Mouse (Mus musculus): ENCODE measurements at regions not wholly inside any gene's neighbourhood (a gene's known extent, or its start where the extent isn't known, plus 50 kb on each side); places are given as distances from the start of the nearest gene placed in this dataset.

- H3K4me3 ChIP-seq (ENCODE audit: low read depth, low read length): no peak overlapping the region
- WGBS: 60% methylated on average over 1 of the region's 1 CpGs
- H3K9ac ChIP-seq: no peak overlapping the region
- H3K9me3 ChIP-seq (ENCODE audit: low read length): no peaks in the 10 kb centered on the region
- DNase-seq: no peak
- no peak overlapping the region for H3K4me2 ChIP-seq (ENCODE audit: low read depth)
- no peak for ATAC-seq
- no peak for TF ChIP-seq CTCF (IDR thresholded peaks at IDR 0.05; ENCODE audit: low read depth)
- H3K4me1 ChIP-seq (ENCODE audit: insufficient read depth): no peaks in the 10 kb centered on the region
- no peak overlapping the region for H3K27ac ChIP-seq (ENCODE audit: low read depth, low read length)
- H3K36me3 ChIP-seq (ENCODE audit: insufficient read depth): no peaks in the 10 kb centered on the region
- no peaks in the 10 kb centered on the region for H3K27me3 ChIP-seq (ENCODE audit: insufficient read depth, low read length)
These were observed 957.4 kb downstream of the Abca13 start for GRCm38 (mm10) chr11:10149160-10149559.

- ATAC-seq (peak; percentile 91), DNase-seq (peak; percentile 73)
- TF ChIP-seq CTCF (IDR thresholded peaks at IDR 0.05; ENCODE audit: low read depth): no peak
- H3K9ac ChIP-seq: no peak overlapping the region
- H3K4me2 ChIP-seq (ENCODE audit: low read depth): no peak overlapping the region
- H3K27ac ChIP-seq (ENCODE audit: low read depth, low read length): no peak overlapping the region
- H3K4me3 ChIP-seq (ENCODE audit: low read depth, low read length): no peak overlapping the region
- H3K4me1 ChIP-seq (ENCODE audit: insufficient read depth): no peaks in the 10 kb centered on the region
- H3K27me3 ChIP-seq (ENCODE audit: insufficient read depth, low read length): no peaks in the 10 kb centered on the region
- no peaks in the 10 kb centered on the region for H3K36me3 ChIP-seq (ENCODE audit: insufficient read depth)
- H3K9me3 ChIP-seq (ENCODE audit: low read length): no peaks in the 10 kb centered on the region
These were observed 960.2 kb upstream of the Vwc2 start for GRCm38 (mm10) chr11:10153836-10154235.

GRCm38 (mm10) chr11:10193738-10194137 is 920.3 kb upstream of the Vwc2 start:
- H3K27ac ChIP-seq (ENCODE audit: low read depth, low read length): no peak overlapping the region
- H3K36me3 ChIP-seq (ENCODE audit: insufficient read depth): no peaks in the 10 kb centered on the region
- 44% methylated on average over 3 of the region's 3 CpGs for WGBS
- DNase-seq (no peak), ATAC-seq (no peak)
- no peaks in the 10 kb centered on the region for H3K9me3 ChIP-seq (ENCODE audit: low read length)
- H3K9ac ChIP-seq: no peak overlapping the region
- no peaks in the 10 kb centered on the region for H3K4me1 ChIP-seq (ENCODE audit: insufficient read depth)
- TF ChIP-seq CTCF (IDR thresholded peaks at IDR 0.05; ENCODE audit: low read depth): no peak
- H3K4me2 ChIP-seq (ENCODE audit: low read depth): no peak overlapping the region
- H3K27me3 ChIP-seq (ENCODE audit: insufficient read depth, low read length): no peaks in the 10 kb centered on the region
- H3K4me3 ChIP-seq (ENCODE audit: low read depth, low read length): no peak overlapping the region

- no peak overlapping the region for H3K4me2 ChIP-seq (ENCODE audit: low read depth)
- no peak overlapping the region for H3K27ac ChIP-seq (ENCODE audit: low read depth, low read length)
- ATAC-seq (no peak), DNase-seq (no peak)
- no peaks in the 10 kb centered on the region for H3K27me3 ChIP-seq (ENCODE audit: insufficient read depth, low read length)
- H3K9me3 ChIP-seq (ENCODE audit: low read length): no peaks in the 10 kb centered on the region
- TF ChIP-seq CTCF (IDR thresholded peaks at IDR 0.05; ENCODE audit: low read depth): no peak
- no peak overlapping the region for H3K9ac ChIP-seq
- H3K36me3 ChIP-seq (ENCODE audit: insufficient read depth): no peaks in the 10 kb centered on the region
- H3K4me1 ChIP-seq (ENCODE audit: insufficient read depth): no peaks in the 10 kb centered on the region
- WGBS: 89% methylated on average over 2 of the region's 2 CpGs
- no peak overlapping the region for H3K4me3 ChIP-seq (ENCODE audit: low read depth, low read length)
These were observed 919.2 kb upstream of the Vwc2 start for GRCm38 (mm10) chr11:10194774-10195173.

GRCm38 (mm10) chr11:10201021-10201420 is 913.0 kb upstream of the Vwc2 start:
- no peaks in the 10 kb centered on the region for H3K27me3 ChIP-seq (ENCODE audit: insufficient read depth, low read length)
- ATAC-seq (no peak), DNase-seq (no peak)
- no peak for TF ChIP-seq CTCF (IDR thresholded peaks at IDR 0.05; ENCODE audit: low read depth)
- H3K27ac ChIP-seq (ENCODE audit: low read depth, low read length): no peak overlapping the region
- no peaks in the 10 kb centered on the region for H3K4me1 ChIP-seq (ENCODE audit: insufficient read depth)
- H3K9me3 ChIP-seq (ENCODE audit: low read length): no peaks in the 10 kb centered on the region
- 83% methylated on average over 7 of the region's 7 CpGs for WGBS
- no peaks in the 10 kb centered on the region for H3K36me3 ChIP-seq (ENCODE audit: insufficient read depth)
- no peak overlapping the region for H3K4me3 ChIP-seq (ENCODE audit: low read depth, low read length)
- no peak overlapping the region for H3K4me2 ChIP-seq (ENCODE audit: low read depth)
- no peak overlapping the region for H3K9ac ChIP-seq

- Histone ChIP-seq H3K9ac (no peak overlapping the region), H3K4me1 (ENCODE audit: insufficient read depth) (no peaks in the 10 kb centered on the region), H3K27ac (ENCODE audit: low read depth, low read length) (no peak overlapping the region), H3K4me3 (ENCODE audit: low read depth, low read length) (no peak overlapping the region), H3K4me2 (ENCODE audit: low read depth) (no peak overlapping the region), H3K9me3 (ENCODE audit: low read length) (no peaks in the 10 kb centered on the region), H3K27me3 (ENCODE audit: insufficient read depth, low read length) (no peaks in the 10 kb centered on the region), H3K36me3 (ENCODE audit: insufficient read depth) (no peaks in the 10 kb centered on the region)
- DNase-seq (no peak), ATAC-seq (no peak)
- TF ChIP-seq CTCF (IDR thresholded peaks at IDR 0.05; ENCODE audit: low read depth): no peak
- WGBS: 82% methylated on average over 3 of the region's 3 CpGs
These were observed 908.8 kb upstream of the Vwc2 start for GRCm38 (mm10) chr11:10205257-10205656.
